Mouse (Mus musculus) ovary, postnatal 10 days (tissue): ENCODE measurements around the gene Stard9.

Experiments used
- DNase-seq: peaks from one replicate; pipeline ENCODE4 v3.0.0; 2022; ENCODE audit warnings: low spot score

Gene Stard9

DNA sequence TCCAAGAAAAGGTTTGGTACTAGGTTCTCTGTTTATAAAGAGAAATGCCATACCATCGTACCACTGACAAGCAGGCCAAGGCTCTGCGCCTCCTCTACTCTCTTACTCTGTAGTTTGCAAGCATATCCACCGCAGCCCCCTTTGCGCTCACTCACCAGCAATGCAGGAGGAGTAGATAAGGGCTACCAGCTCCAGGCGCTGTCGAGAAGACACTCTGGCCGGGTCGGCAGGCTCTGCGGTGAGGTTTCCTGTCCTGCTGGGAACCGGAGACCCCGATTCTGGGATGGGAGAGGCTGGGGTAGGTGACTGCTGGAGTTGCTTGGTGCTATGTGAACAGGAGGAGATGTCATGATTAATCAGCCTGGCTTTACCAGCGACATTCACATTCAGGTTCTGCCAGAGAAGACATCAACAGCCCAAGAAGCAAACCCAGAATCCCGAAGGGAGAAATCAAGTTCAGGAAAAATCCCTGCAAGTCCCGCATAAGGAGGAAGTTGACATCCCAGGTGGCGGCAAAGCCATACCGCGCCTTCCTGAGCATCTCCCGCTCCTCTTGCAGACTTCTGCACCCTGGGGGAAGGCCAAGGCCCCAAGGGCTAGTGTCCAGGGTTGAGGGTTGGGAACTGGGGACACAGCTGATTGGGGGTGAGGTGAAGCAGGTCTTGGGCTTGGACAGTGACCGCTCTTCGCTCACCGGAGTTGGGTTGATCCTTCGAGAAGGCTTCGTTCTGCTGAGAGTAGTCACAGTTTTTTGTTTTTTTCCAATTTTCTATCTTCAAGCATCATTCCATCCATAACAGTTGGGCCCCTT lies 101.1 kb downstream of the Stard9 start:
- DNase-seq = no peak

DNA sequence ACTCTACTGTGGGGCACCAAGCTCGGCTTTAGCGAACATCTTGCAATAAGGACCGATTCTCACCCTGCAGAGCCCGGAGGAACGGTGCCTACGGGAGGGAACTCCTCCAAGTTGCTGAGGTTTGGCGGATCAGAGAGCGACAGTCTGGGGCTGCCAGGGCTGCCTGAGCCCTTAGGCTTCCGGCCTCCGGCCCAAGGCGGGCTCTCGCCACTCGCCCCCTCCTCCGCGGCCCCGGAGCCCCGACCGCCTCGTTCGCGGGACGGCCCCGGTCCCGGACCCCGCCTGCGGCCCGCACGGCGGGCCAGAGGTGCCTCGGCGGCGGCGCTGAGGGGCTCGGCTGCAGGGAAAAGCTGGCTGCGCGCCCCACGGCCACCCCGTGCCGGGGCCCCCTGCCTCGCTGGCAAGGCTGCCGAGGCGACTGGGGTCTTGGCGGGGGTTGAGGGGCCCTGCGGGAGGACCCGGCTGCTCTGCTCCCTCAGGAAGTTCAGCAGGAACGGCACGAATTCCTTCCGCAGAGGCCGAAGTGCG lies 101.8 kb downstream of the Stard9 start:
- peak; percentile 38 for DNase-seq

DNA sequence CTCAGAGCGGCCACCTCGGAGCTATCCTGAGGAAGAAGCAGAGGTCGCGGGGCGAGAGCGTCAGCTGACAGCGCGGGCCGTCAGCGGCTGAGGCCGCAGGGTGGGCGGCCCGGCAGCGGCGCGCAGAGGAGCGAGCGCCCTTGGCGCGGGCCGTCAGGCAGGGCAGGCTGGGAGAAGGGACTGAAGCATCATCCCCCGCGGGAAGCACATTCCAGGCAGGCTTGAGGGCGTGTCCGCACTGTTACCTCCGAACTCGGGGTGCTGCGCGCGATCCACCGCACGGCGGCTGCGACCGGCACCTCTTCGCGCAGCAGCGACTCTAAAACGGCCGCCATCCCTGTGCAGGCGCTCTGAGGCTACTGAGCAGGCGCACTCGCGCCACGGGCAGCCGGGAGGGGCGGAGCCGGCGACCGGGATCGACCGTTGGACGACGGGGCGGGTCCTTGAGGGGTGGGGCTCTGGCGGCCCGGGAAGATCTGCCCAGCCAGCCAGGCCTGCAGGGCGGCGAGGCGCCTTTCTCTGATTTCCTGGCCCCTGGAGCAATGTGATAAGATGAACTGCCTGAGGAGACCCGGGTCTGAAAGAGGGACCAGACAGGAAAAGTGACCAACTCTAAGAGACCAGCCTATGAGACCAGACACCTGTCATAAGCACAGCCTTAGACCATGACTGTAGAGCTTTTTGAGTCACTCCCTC lies 102.4 kb downstream of the Stard9 start:
- peak; percentile 84 for DNase-seq

DNA sequence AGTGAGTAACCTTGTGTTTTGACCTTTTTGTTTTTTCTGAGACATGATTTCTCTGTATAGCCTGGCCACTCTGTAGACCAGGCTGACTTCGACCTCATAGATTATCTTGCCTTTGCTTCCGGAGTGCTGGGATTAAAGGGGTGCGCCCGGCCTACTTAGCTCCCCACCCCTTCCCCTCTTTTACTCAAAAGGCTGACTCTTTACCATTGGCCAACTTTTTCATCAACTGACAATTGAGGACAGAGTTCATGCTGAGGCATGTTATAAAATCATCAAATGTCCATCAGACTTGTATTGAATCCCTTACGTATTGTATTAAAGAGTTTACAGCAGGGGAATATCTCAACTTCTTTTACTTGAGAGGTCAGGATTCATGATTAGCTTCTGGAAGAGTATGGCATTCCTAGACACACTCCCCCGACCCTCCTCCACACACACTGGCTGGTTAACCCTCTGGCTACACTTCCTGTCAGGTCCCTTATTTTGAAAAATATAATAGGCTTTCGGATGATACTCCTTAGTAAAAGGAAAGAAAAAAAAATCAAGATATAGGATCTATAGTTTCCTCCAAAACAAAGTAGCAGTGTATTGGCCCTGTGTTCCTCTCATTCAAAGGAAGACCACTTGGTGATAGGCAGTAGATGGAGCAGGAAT lies 103.1 kb downstream of the Stard9 start:
- DNase-seq = no peak

DNA sequence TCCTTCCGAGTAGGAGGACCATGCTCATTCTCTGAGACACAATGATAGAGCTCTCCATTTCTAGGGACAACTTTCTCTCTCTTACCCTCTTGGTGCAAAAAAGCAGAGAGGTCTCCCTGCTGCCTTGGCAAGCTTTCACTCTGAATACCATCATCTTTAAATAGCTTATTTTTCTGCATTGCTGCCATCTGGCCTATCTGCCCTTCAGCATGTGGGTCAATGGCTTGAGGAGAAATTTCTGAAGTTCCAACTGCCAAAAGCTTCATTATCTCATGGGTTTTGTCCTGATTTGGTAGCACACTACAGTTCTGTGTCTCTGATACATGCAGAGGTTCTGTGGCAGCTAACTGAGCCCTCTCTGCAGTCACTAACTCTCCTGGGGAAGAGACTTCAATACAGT lies 116.6 kb downstream of the Stard9 start:
- DNase-seq = no peak

DNA sequence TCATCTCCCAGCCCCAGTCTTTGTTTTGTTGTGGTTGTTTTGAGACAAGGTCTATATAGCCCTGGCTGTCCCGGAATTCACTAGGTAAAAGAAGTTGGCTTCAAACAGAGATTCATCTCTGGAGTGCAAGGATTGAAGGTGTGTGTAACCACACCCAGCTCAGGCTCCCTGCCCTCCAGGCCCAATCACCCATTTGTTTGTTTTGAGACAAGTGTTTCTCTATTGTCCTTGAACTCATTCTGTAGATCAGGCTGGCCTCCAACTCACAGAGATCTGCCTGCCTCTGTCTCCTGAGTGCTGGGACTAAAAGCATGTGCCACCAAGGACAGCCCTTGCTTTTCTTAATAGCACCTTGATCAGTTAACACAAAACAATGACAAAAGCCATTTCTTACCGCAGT lies 119.1 kb downstream of the Stard9 start:
- no peak for DNase-seq

DNA sequence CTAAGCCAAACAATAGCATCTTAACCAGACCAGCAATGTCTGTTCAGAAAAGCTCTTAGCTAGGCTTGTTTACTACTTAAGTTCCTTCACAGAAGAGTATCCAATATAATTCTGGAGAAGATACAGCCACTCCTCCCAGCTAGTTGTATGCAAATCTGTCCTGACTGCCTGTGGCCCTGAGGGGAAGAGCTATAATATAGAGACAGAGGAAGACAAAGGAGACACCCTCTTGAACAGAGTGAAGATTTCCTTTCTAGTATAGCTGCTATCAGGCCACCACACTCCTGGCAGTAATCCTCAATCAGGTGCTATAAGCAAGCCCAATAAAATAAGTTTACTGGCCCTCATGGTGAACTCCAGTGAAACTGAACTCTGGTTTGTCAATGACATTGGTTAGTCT lies 133.0 kb downstream of the Stard9 start:
- no peak for DNase-seq

DNA sequence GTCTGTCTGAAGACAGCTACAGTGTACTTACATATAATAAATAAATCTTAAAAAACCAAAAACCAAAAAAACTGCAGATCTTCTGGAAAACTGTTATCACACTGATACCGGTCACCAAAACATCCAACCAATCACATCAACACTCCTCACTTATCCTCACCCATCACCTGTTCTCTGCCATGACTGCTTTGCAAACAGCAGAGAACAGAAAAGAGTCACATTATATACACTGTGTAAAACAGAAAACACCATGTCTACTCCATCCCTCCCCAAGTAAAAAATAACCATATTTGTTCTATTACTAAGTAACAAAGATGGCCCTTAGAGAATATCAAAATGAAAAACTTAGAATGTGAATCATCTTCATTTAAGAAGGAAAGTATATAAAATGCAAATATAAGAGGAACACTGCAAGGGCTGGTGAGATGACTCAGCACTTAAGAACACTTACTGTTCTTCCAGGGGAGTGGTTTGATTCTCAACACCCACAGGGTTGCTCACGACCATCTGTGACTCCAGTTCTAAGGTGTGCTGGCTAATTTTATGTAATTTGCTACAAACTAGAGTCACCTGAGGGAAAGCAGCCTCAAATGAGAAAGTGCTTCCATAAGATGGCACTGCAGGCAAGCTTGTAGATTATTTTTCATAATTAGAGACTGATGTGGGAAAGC lies 141.5 kb downstream of the Stard9 start:
- DNase-seq = no peak
